Mouse (Mus musculus) CH12.LX (cell line): ENCODE data around the gene Tmem222.

Experiments
- IRF4 ChIP-seq: IDR thresholded peaks from 2 replicates; pipeline ENCODE4 v1.6.1; 2014; ENCODE audit warnings: low read depth, mild to moderate bottlenecking, inconsistent platforms, low read length, improper control_type of control experiment
- JUND ChIP-seq: conservative IDR thresholded peaks from 2 replicates; pipeline ENCODE4 v1.6.1; 2011; ENCODE audit warnings: low read depth, low read length, improper control_type of control experiment
- MAFK ChIP-seq: IDR thresholded peaks from 2 replicates; pipeline ENCODE4 v1.6.1; 2011; ENCODE audit warnings: low read length, improper control_type of control experiment; ENCODE audit not compliant: insufficient replicate concordance

DNA sequence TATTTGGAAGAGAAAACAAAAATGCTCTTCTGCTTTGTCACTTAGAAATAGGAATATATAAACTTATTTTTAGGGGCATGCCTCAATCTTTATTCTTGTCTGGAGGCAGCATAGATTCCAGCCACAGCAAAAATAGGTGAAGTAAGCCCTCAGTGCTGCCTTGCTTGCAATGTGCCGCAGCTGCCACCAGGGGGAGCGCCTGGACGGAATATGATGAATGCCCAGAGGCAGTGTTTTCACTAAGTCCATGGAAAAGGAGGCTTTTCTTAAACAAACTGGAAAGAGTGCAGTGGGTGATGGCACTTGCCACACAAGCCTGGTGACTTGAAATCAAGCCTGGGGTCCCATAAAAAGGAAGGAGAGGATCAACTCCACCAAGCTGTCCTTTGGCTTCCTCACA, 32.4 kb upstream of the Tmem222 start:
- TF ChIP-seq IRF4 = 0 out of 2 replicates have a peak, but pooled peaks have one; percentile 8
- TF ChIP-seq JUND = no peak
- 0 out of 2 replicates have a peak, but pooled peaks have one; percentile 15 for TF ChIP-seq MAFK
